ENCODE assay signal across 30 mouse cellular contexts in the genomic region with DNA sequence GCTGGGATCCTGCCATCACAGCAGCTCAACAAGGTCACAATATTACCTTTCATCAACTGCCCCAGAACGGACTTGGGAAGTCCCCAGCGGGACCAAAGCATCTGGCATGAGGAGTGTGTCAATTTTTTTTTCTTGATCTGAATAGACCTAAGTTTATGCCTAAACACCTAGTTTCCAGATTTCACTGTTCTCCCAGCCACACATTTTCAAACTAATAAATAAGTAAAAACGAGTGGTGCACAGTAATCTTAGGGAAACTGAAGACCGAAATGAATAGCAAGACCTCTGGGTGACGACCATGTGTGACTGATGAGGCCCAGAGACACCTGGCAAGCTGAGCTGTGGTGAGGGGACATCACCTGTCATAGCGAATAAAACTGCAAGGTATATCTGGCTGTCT. TPM values are rescaled to one million over a fixed set of nuclear protein-coding genes. Genes with fewer than 3 reads are reported as not detected.
DNase-seq lines count a peak whose midpoint lies in the region; ATAC-seq and TF ChIP-seq lines count a peak whose summit lies in the region.
"Had no signal": no experiment of that assay in that cellular context is flagged by ENCODE, and none has a peak within 500 bp of the region (broad histone marks: within the 10 kb centered on the region; RNA-seq: fewer than 3 reads in every experiment).

No protein-coding gene starts in this region.

- H3K36me3 ChIP-seq in midbrain, embryonic 11.5 days (ENCODE audit: control insufficient read depth, insufficient read depth, low read length): no peaks in the 10 kb centered on the region
- H3K36me3 ChIP-seq in midbrain, postnatal 0 days (ENCODE audit: insufficient read depth, low read length): no peaks in the 10 kb centered on the region
- H3K36me3 ChIP-seq in intestine, postnatal 0 days (ENCODE audit: control insufficient read depth, insufficient read depth): 0 out of 2 replicates have a peak, but pooled peaks cover 4% of the 10 kb centered on the region
- H3K36me3 ChIP-seq: embryonic facial prominence, embryonic 13.5 days; heart, embryonic 15.5 days; hindbrain, embryonic 13.5 days had no signal

- H3K9ac ChIP-seq in midbrain, embryonic 11.5 days (ENCODE audit: low read length): no peak overlapping the region
- no peak overlapping the region for H3K9ac ChIP-seq in midbrain, postnatal 0 days (replicated peaks; ENCODE audit: low read length, poor library complexity, severe bottlenecking)
- no peak overlapping the region for H3K9ac ChIP-seq in intestine, postnatal 0 days (ENCODE audit: low read depth, low read length)
- H3K9ac ChIP-seq: embryonic facial prominence, embryonic 13.5 days; forebrain, embryonic 13.5 days; heart, embryonic 15.5 days; hindbrain, embryonic 13.5 days had no signal

- H3K27me3 ChIP-seq in midbrain, embryonic 11.5 days (ENCODE audit: control insufficient read depth, insufficient read depth, low read length): peaks cover 6% of the 10 kb centered on the region
- H3K27me3 ChIP-seq in midbrain, postnatal 0 days (ENCODE audit: insufficient read depth, low read length): no peaks in the 10 kb centered on the region
- no peaks in the 10 kb centered on the region for H3K27me3 ChIP-seq in intestine, postnatal 0 days (replicated peaks; ENCODE audit: control insufficient read depth, insufficient read depth, low read length)
- H3K27me3 ChIP-seq: forebrain, embryonic 13.5 days; heart, embryonic 12.5 days; heart, embryonic 15.5 days; hindbrain, embryonic 13.5 days had no signal

- H3K9me3 ChIP-seq in midbrain, embryonic 11.5 days (ENCODE audit: control insufficient read depth, low read length): no peaks in the 10 kb centered on the region
- H3K9me3 ChIP-seq in midbrain, postnatal 0 days (ENCODE audit: low read length): no peaks in the 10 kb centered on the region
- H3K9me3 ChIP-seq in intestine, postnatal 0 days (ENCODE audit: control insufficient read depth): no peaks in the 10 kb centered on the region
- H3K9me3 ChIP-seq: embryonic facial prominence, embryonic 10.5 days; embryonic facial prominence, embryonic 13.5 days; forebrain, embryonic 10.5 days; forebrain, embryonic 13.5 days; heart, embryonic 12.5 days; heart, embryonic 15.5 days; hindbrain, embryonic 10.5 days; hindbrain, embryonic 13.5 days had no signal

- no peak for ATAC-seq in midbrain, embryonic 11.5 days (ENCODE audit: low FRiP score)
- no peak for ATAC-seq in midbrain, postnatal 0 days (ENCODE audit: low FRiP score)
- ATAC-seq in intestine, postnatal 0 days: no peak
- ATAC-seq: activated CD4-positive, CD25-positive, alpha-beta regulatory T cell, adult 4 months; forebrain, embryonic 13.5 days; forebrain, embryonic 16.5 days; hindbrain, embryonic 16.5 days; inflammation-experienced regulatory T-cells, adult 6 months had no signal

- no peak overlapping the region for H3K27ac ChIP-seq in midbrain, embryonic 11.5 days (ENCODE audit: low read depth, low read length)
- H3K27ac ChIP-seq in midbrain, postnatal 0 days (ENCODE audit: low read depth, low read length): no peak overlapping the region
- no peak overlapping the region for H3K27ac ChIP-seq in intestine, postnatal 0 days (ENCODE audit: low read depth, low read length)
- H3K27ac ChIP-seq: embryonic facial prominence, embryonic 10.5 days; embryonic facial prominence, embryonic 13.5 days; forebrain, embryonic 13.5 days; heart, embryonic 15.5 days; hindbrain, embryonic 10.5 days; hindbrain, embryonic 13.5 days had no signal

- WGBS in midbrain, embryonic 11.5 days: 86% methylated on average over 6 of the region's 6 CpGs
- WGBS in midbrain, postnatal 0 days: 85% methylated on average over 6 of the region's 6 CpGs
- WGBS in intestine, postnatal 0 days: 86% methylated on average over 6 of the region's 6 CpGs

- peaks cover 16% of the 10 kb centered on the region for H3K4me1 ChIP-seq in midbrain, embryonic 11.5 days (ENCODE audit: control insufficient read depth, insufficient read depth, low read length)
- peaks cover 11% of the 10 kb centered on the region for H3K4me1 ChIP-seq in midbrain, postnatal 0 days (ENCODE audit: insufficient read depth, low read length)
- no peaks in the 10 kb centered on the region; the same call in 1 of the 2 replicates for H3K4me1 ChIP-seq in intestine, postnatal 0 days (replicated peaks; ENCODE audit: control insufficient read depth, insufficient read depth, low read length)

- no peak overlapping the region for H3K4me2 ChIP-seq in midbrain, embryonic 11.5 days
- H3K4me2 ChIP-seq in midbrain, postnatal 0 days (ENCODE audit: low read depth, low read length, poor library complexity, severe bottlenecking): no peak overlapping the region
- no peak overlapping the region for H3K4me2 ChIP-seq in intestine, postnatal 0 days (replicated peaks; ENCODE audit: low read depth)
- H3K4me2 ChIP-seq: embryonic facial prominence, embryonic 13.5 days; forebrain, embryonic 13.5 days; heart, embryonic 15.5 days; hindbrain, embryonic 13.5 days had no signal

- H3K4me3 ChIP-seq in midbrain, embryonic 11.5 days (ENCODE audit: low read depth, low read length): no peak overlapping the region
- no peak overlapping the region for H3K4me3 ChIP-seq in midbrain, postnatal 0 days (ENCODE audit: low read depth, low read length)
- H3K4me3 ChIP-seq in intestine, postnatal 0 days (ENCODE audit: low read depth, low read length): no peak overlapping the region
- H3K4me3 ChIP-seq: embryonic facial prominence, embryonic 10.5 days; embryonic facial prominence, embryonic 13.5 days; forebrain, embryonic 10.5 days; forebrain, embryonic 13.5 days; heart, embryonic 12.5 days; heart, embryonic 15.5 days; hindbrain, embryonic 10.5 days; hindbrain, embryonic 13.5 days had no signal

- no peak for TF ChIP-seq CTCF in midbrain, postnatal 0 days (IDR thresholded peaks at IDR 0.05)
- no peak for TF ChIP-seq CTCF in intestine, postnatal 0 days (IDR thresholded peaks at IDR 0.05; ENCODE audit: low read depth)

- DNase-seq in cerebellum, adult 9-11 months: peak; percentile 28
- DNase-seq in cerebellum, postnatal 10 days: no peak
- peak; percentile 31 for DNase-seq in midbrain, embryonic 11.5 days (ENCODE audit: low spot score, missing footprints)
- DNase-seq in midbrain, postnatal 0 days (ENCODE audit: low spot score): no peak
- DNase-seq in induced T-regulatory cell, adult 2 months (ENCODE audit: low read depth): peak; percentile 43
- DNase-seq: adrenal gland, adult 8-10 months; B cell, adult 2 months; cerebellum, adult 11-12 months; cerebellum, adult 8-10 months; cerebellum, postnatal 36 days; embryo, embryonic 11 days; gastrocnemius, postnatal 14 days; heart, adult 18-20 months; heart, postnatal 10 days; heart, postnatal 36 days; kidney, adult 18-20 months had no signal

RNA-seq across cellular contexts. Expression of a gene that starts 3.9 kb away (rescaled TPM):
- polyA plus RNA-seq in midbrain, embryonic 11.5 days (2014; fragmentation: Nextera tagmentation; extraction: Ambion mirVana): 11.9 and 13.8 TPM in 2 replicates
- total RNA-seq in midbrain, postnatal 0 days (2014; rRNA removed): 68.6 and 87.2 TPM in 2 replicates
- 14.8 and 19.9 TPM in 2 replicates for polyA plus RNA-seq in midbrain, postnatal 0 days (2015; fragmentation: Nextera tagmentation; extraction: Ambion mirVana)
- 7.3 and 9.5 TPM in 2 replicates for polyA plus RNA-seq in intestine, postnatal 0 days (2015; fragmentation: Nextera tagmentation; extraction: Ambion mirVana)

RNA-seq across cellular contexts. Expression of a gene that starts 39.1 kb away (rescaled TPM):
- polyA plus RNA-seq in midbrain, embryonic 11.5 days (2014; fragmentation: Nextera tagmentation; extraction: Ambion mirVana): 0.10 TPM in 1 of 2 replicates, not detected in the other
- total RNA-seq in midbrain, postnatal 0 days (2014; rRNA removed): not detected in 2 replicates
- not detected in 2 replicates for polyA plus RNA-seq in midbrain, postnatal 0 days (2015; fragmentation: Nextera tagmentation; extraction: Ambion mirVana)
- 0.21 and 0.25 TPM in 2 replicates for polyA plus RNA-seq in intestine, postnatal 0 days (2015; fragmentation: Nextera tagmentation; extraction: Ambion mirVana)
- total RNA-seq: gastrocnemius, adult 18-20 months; gastrocnemius, postnatal 14 days had no signal
- polyA plus RNA-seq: embryonic facial prominence, embryonic 10.5 days; forebrain, embryonic 13.5 days; forebrain, embryonic 16.5 days; heart, embryonic 12.5 days; hindbrain, embryonic 10.5 days; hindbrain, embryonic 16.5 days had no signal

Comparison
In these comparisons a context has a peak if more than half of its experiments do, and no peak if none do; other contexts are left out.
1. DNase-seq: peak in cerebellum, adult 9-11 months (single experiment), midbrain, embryonic 11.5 days (single experiment) and induced T-regulatory cell, adult 2 months (single experiment); none in cerebellum, postnatal 10 days (0 of 2) and midbrain, postnatal 0 days (single experiment).